9 mouse cellular contexts compared by ENCODE assay signal in genomic region chr7:70352617-70353016, GRCm38 (mm10). TPM values are rescaled to one million over a fixed set of nuclear protein-coding genes. Genes with fewer than 3 reads are reported as not detected.
DNase-seq lines count a peak whose midpoint lies in the region; ATAC-seq lines count a peak whose summit lies in the region.
"Had no signal": no experiment of that assay in that cellular context is flagged by ENCODE, and none has a peak within 500 bp of the region (broad histone marks: within the 10 kb centered on the region; RNA-seq: fewer than 3 reads in every experiment).

No protein-coding gene starts in this region.

- H3K27me3 ChIP-seq in heart, embryonic 13.5 days (replicated peaks): peaks cover 71% of the 10 kb centered on the region
- peaks cover 7% of the 10 kb centered on the region for H3K27me3 ChIP-seq in embryonic facial prominence, embryonic 12.5 days
- no peaks in the 10 kb centered on the region for H3K27me3 ChIP-seq in intestine, embryonic 16.5 days (replicated peaks; ENCODE audit: control insufficient read depth, insufficient read depth, low read length)
- peaks cover 35% of the 10 kb centered on the region for H3K27me3 ChIP-seq in midbrain, embryonic 16.5 days (ENCODE audit: control insufficient read depth, insufficient read depth, low read depth, low read length)
- H3K27me3 ChIP-seq: CH12.LX had no signal

- no peaks in the 10 kb centered on the region for H3K9me3 ChIP-seq in heart, embryonic 13.5 days
- no peaks in the 10 kb centered on the region for H3K9me3 ChIP-seq in embryonic facial prominence, embryonic 12.5 days
- no peaks in the 10 kb centered on the region for H3K9me3 ChIP-seq in intestine, embryonic 16.5 days (ENCODE audit: control insufficient read depth, low read length)
- no peaks in the 10 kb centered on the region for H3K9me3 ChIP-seq in midbrain, embryonic 16.5 days (replicated peaks; ENCODE audit: control insufficient read depth, low read length, poor library complexity, severe bottlenecking)

- H3K4me2 ChIP-seq in heart, embryonic 13.5 days: peak overlapping the region; percentile 87
- peak overlapping the region; percentile 82 for H3K4me2 ChIP-seq in embryonic facial prominence, embryonic 12.5 days (replicated peaks)
- peak overlapping the region; percentile 86 for H3K4me2 ChIP-seq in intestine, embryonic 16.5 days (ENCODE audit: low read depth, low read length)
- H3K4me2 ChIP-seq in midbrain, embryonic 16.5 days (ENCODE audit: low read length): peak overlapping the region; percentile 76

- peak overlapping the region; percentile 90 for H3K27ac ChIP-seq in heart, embryonic 13.5 days (replicated peaks)
- H3K27ac ChIP-seq in embryonic facial prominence, embryonic 12.5 days: peak overlapping the region; percentile 98
- H3K27ac ChIP-seq in intestine, embryonic 16.5 days (ENCODE audit: low read length): no peak overlapping the region
- peak overlapping the region; percentile 47 for H3K27ac ChIP-seq in midbrain, embryonic 16.5 days (ENCODE audit: low read length)

- H3K9ac ChIP-seq in heart, embryonic 13.5 days: peak overlapping the region; percentile 90
- H3K9ac ChIP-seq in embryonic facial prominence, embryonic 12.5 days: peak overlapping the region; percentile 91
- H3K9ac ChIP-seq in intestine, embryonic 16.5 days (ENCODE audit: low read depth, low read length): no peak overlapping the region
- H3K9ac ChIP-seq in midbrain, embryonic 16.5 days (ENCODE audit: low read depth, low read length): peak overlapping the region; percentile 4

- H3K4me1 ChIP-seq in heart, embryonic 13.5 days: peaks cover 31% of the 10 kb centered on the region
- H3K4me1 ChIP-seq in embryonic facial prominence, embryonic 12.5 days: peaks cover 41% of the 10 kb centered on the region
- peaks cover 33% of the 10 kb centered on the region for H3K4me1 ChIP-seq in intestine, embryonic 16.5 days (ENCODE audit: control insufficient read depth, insufficient read depth, low read length)
- H3K4me1 ChIP-seq in midbrain, embryonic 16.5 days (ENCODE audit: control insufficient read depth, insufficient read depth, low read length): peaks cover 7% of the 10 kb centered on the region

- intact Hi-C loops in heart, postnatal 14 days (cut with DNase I): loop anchor here (5.0 kb wide), 1 partner anchor 1230 kb away; no protein-coding TSS in a partner anchor

- H3K4me3 ChIP-seq in heart, embryonic 13.5 days: peak overlapping the region; percentile 67
- peak overlapping the region; percentile 68 for H3K4me3 ChIP-seq in embryonic facial prominence, embryonic 12.5 days
- H3K4me3 ChIP-seq in intestine, embryonic 16.5 days (ENCODE audit: low read length): peak overlapping the region; percentile 66; the same call in 1 of the 2 replicates
- H3K4me3 ChIP-seq in midbrain, embryonic 16.5 days (ENCODE audit: low read depth, low read length): peak overlapping the region; percentile 54

- 19% methylated on average over 3 of the region's 3 CpGs for WGBS in heart, embryonic 13.5 days
- WGBS in embryonic facial prominence, embryonic 12.5 days: 11% methylated on average over 3 of the region's 3 CpGs
- WGBS in intestine, embryonic 16.5 days: 39% methylated on average over 3 of the region's 3 CpGs
- WGBS in midbrain, embryonic 16.5 days: 22% methylated on average over 3 of the region's 3 CpGs

- peaks cover 26% of the 10 kb centered on the region for H3K36me3 ChIP-seq in heart, embryonic 13.5 days
- H3K36me3 ChIP-seq in embryonic facial prominence, embryonic 12.5 days: peaks cover 10% of the 10 kb centered on the region; the same call in 1 of the 2 replicates
- H3K36me3 ChIP-seq in intestine, embryonic 16.5 days (ENCODE audit: control insufficient read depth, insufficient read depth, low read length): no peaks in the 10 kb centered on the region
- no peaks in the 10 kb centered on the region for H3K36me3 ChIP-seq in midbrain, embryonic 16.5 days (ENCODE audit: control insufficient read depth, insufficient read depth, low read length)

- no peak for DNase-seq in heart, postnatal 14 days
- DNase-seq in right cerebral cortex, postnatal 36 days (ENCODE audit: low spot score in 2 of 2): no peak
- DNase-seq in urinary bladder, postnatal 36 days (ENCODE audit: low spot score in 2 of 2): no peak

- no peak for ATAC-seq in heart, embryonic 13.5 days (ENCODE audit: extremely low read depth, insufficient number of reproducible peaks, low FRiP score, low TSS enrichment)
- no peak for ATAC-seq in embryonic facial prominence, embryonic 12.5 days (ENCODE audit: insufficient number of reproducible peaks, insufficient read depth, low FRiP score, low TSS enrichment)
- ATAC-seq in intestine, embryonic 16.5 days: no peak
- ATAC-seq in midbrain, embryonic 16.5 days: no peak
- no peak for ATAC-seq in frontal cortex, adult (ENCODE audit: low TSS enrichment)

RNA-seq across cellular contexts. Expression of gene Nr2f2, which starts 13.9 kb away (rescaled TPM):
- polyA plus RNA-seq in heart, embryonic 13.5 days (2015; fragmentation: Nextera tagmentation; extraction: Ambion mirVana): 24.5 and 27.3 TPM in 2 replicates
- total RNA-seq in heart, postnatal 14 days (2021): 10 to 100 TPM; 24.8 to 26.9 TPM
- polyA plus RNA-seq in embryonic facial prominence, embryonic 12.5 days (2016; fragmentation: Nextera tagmentation; extraction: Ambion mirVana): 96.9 and 99.0 TPM in 2 replicates
- polyA plus RNA-seq in intestine, embryonic 16.5 days (2015; fragmentation: Nextera tagmentation; extraction: Ambion mirVana): 22.2 and 24.6 TPM in 2 replicates
- polyA plus RNA-seq in midbrain, embryonic 16.5 days (2015; fragmentation: Nextera tagmentation; extraction: Ambion mirVana): 78.0 and 102 TPM in 2 replicates
- total RNA-seq: CH12.LX had no signal
